Mouse (Mus musculus) CH12F3 (cell line): ENCODE results near the gene Mybpc2.

Experiments used
- in situ Hi-C: fragments of 300-500 bp; cut with MboI; formaldehyde crosslinking; loops from 2 replicates; pipeline ENCODE4 v1.14.3; 2020; ENCODE audit warnings: low sequenced_read_pairs

Mybpc2 gene

DNA sequence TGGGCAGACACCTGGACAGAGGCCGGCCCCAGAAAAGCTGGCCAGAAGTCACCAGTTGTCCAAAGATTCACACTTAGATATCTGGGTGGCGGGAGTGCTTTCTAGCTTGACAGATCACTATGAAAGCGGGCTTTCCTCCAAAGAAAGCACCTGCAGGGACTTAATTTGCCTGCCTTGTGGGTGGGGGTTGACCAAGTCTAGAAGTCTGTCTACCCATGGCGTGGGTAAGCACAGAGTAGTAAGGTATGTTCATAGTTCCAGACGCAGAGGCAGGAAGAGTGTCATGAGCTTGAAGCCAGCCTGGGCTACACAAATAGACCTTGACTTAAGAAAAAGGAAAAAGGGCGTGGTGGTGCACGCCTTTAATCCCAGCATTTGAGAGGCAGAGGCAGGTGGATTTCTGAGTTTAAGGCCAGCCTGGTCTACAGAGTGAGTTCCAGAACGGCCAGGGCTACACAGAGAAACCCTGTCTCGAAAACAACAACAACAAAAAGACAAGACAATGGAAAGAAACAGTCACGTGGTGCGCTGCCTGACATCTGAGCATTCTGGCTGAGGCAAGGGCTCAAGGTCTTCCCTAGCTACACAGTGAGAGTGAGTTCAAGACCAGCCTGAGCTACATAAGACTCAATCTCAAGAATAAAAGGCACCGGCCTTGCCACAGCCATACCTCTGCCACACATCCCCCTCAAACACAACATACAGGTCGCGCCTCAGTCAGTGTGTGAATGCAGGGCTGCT, 2.1 kb upstream of the Mybpc2 start:
- in situ Hi-C loops, result no loop called here

DNA sequence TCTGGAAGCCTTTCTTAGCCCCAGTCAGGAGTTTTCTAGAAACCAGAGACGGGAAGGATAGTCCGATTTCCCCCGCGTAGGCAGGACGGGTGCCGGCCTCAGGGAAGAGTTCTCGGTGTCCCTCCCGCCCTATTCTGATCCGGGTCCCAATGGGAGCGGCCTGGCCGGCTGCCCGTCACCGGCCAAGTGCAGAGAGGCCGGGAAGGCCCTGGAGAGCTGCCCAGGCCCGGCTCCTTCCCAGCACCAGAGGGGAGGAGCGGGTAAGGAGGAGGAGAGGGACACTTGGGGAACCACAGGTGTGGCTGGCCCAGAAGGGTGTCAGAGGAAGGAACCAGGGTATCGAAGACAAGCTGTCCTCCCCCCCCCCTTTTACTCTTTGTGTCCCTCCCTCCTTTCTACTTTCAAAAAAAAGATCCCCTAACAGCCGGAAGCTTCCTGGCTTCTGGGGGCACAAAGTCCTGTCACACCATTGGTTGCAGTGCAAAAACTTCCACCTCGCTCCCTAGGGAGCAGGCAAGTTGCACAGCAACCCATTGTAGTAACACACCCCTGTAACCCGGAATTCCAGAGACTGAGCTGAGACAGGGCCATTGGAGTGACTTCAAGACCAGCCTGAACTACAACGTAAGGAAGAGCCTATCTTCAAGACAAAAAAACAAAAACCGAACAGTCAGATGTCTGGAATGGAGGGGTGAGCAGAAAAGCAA, 823 bp upstream of the Mybpc2 start:
- in situ Hi-C loops, result no loop called here

DNA sequence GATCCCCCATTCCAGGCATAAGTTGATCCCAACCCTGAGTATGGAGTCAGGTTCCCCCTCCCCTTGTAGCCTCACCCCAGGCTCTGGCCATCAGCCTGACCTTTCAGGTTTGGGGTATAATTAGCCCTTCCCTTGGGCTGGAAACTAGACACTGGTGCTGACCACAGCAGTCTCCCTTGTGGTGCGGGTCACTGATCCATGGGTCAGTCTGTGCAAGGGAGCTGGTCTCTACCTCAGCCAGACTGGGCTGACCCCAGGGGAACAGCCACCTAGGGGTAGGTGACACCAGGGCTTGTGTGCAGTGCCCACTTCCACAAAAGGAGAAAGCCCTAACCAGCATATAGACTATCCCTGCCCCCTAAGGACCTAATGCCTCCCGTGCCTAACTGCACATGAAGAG, 1.4 kb downstream of the Mybpc2 start:
- in situ Hi-C loops, result loop anchor here (25.0 kb wide), 1 partner anchor 114 kb away; no protein-coding TSS in a partner anchor

DNA sequence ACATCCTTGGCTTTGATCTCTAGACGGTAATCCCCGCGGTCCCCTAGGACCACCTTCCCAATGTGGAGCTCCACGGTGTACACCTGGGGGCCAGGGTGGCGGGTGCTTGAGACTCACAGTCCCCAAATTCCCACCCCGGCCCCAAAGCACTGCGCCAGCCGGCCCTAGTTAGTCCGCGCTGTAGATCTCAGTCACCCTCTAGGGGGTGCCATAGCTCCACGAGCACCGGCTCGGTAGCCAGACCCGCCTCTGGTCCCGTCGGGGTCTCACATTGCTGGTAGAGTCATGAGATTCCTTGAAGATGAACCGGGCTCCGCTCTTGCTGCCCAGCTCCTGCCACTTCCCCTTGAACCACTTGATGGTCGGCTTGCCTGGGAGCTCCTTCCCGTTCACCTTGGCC, 2.7 kb downstream of the Mybpc2 start:
- in situ Hi-C loops, result loop anchor here (25.0 kb wide), 1 partner anchor 116 kb away; no protein-coding TSS in a partner anchor

DNA sequence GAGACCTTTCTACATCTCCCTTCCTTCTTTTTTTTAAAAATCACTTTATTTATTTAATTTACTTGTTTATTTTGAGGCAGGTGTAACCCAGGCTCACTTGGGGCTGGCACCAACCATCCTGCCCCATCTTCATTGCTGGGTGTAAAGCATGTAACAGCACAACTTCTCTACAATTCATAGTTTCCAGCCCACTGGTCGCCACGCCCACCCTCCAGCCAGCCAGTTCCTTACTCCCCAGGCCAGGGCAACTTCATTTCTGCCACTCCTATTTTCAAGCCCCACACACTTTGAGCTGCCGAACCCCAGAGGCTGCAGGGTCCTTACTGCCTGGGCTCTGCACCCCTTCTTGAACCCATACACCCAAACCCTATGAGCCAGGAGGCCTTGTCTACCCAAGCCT, 3.5 kb downstream of the Mybpc2 start:
- in situ Hi-C loops, result loop anchor here (25.0 kb wide), 1 partner anchor 116 kb away; no protein-coding TSS in a partner anchor

DNA sequence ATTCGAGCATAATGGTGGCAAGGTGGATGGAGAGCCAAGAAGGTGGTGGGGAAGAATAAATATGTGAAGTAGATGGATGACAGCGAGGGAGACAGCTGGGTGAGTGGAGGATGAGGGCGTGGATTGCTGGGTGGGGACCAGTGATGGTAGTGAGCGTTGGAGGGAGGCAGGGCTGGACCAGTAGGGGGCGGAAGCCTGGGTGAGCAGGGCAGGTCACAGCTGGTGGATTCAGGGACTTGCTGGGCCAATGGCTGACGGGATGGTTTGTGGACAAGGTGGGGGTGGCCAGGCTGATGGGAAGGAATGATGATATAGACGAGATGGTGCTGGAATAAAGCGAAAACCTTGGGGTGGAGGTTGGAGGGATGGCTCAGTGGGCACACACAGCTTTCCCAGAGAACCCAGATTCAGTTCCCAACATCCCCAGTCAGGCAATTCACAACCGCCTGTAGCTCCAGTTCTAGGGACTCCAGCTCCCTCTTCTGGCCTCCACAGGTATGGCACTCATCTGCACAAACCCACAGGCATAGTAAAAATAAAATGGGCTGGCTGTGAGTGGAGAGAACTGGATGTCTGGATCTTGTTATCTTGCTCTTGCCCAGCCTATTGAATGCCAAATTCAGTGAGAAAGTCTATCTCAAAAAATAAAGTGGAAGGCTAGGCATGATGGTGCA, 5.1 kb downstream of the Mybpc2 start:
- in situ Hi-C loops, result loop anchor here (25.0 kb wide), 1 partner anchor 118 kb away; no protein-coding TSS in a partner anchor

DNA sequence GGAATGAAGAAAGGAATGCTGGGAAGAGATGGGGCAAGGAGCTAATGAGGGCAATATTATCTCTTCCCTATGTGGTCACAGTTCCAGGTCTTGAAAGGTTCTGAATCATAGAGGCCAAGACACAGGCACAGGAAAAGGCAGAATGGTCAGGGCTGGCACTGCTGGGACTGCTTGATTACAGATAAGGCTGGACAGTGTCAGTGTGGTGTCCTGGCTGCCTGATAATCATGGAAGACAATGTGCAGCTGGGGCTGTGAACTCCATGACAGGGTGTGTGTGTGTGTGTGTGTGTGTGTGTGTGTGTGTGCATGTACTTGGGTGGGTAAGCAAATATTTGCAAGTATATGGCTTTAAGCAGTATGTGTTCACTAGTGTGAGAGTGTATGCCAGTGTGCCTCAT, 17.0 kb downstream of the Mybpc2 start:
- in situ Hi-C loops, result loop anchor here (25.0 kb wide), 1 partner anchor 130 kb away; no protein-coding TSS in a partner anchor

DNA sequence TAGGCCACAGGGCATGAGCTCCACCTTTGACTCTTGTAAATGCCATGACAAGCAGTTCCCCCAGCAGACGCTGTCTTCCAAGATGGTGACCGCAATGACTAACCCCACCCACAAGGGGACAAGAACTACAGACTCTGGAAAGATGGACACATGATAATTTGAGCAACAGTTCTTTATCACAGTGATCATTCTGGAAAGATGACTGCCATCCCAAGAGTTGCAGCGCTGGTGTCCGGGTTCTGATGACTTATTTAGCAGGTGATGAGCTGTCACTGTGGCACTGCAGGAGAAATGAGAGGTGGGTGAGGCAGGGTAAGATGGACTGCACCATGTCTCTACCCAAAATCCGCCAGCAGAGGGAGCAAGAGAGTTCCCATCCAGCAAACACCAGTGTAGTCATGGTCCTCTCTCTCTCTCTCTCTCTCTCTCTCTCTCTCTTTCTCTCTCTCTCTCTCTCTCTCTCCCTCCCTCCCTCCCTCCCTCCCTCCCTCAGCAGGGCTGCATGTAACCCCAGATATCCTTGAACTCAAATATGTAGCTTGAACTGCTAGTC, 22.8 kb downstream of the Mybpc2 start:
- in situ Hi-C loops, result loop anchor here (25.0 kb wide), 1 partner anchor 136 kb away; no protein-coding TSS in a partner anchor

DNA sequence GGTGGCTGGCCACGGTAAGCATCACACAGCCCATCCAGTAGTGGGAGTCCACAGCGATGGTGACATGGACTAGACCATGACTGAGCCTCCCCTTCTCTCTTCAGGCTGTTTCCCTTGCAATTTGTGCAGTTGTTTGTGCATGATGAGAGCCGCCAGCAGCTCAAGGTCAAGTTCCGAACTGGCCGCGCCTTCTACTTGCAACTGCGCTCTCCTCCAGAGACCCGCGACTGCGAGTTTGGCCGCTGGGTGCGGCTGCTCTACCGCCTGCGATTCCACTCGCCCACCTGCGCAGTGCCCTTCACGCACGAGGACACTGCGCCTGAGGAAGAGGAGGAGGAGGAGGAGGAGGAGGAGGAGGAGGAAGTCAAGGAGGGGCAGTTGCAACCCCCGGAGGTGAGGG, 24.4 kb downstream of the Mybpc2 start:
- in situ Hi-C loops, result loop anchor here (25.0 kb wide), 1 partner anchor 137 kb away; no protein-coding TSS in a partner anchor

DNA sequence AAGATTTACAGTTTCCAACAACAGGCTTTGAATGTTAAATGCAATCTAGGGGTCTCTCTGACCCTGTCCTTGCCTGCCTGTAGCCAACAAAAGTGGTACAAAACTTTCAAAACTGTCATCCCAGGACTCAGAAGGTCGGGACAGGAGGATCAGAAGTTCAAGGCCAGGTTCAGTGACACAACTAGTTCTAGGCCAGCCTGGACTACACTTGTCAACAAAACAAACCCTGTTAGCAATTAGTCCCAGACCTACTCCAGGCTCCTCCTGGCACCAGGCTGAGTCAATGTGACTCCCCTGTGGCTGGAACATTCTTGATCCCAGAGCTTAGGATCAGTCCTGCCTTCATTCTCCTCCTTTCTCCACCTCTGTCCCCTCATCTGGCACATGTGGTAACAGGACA, 25.5 kb downstream of the Mybpc2 start:
- in situ Hi-C loops, result no loop called here

DNA sequence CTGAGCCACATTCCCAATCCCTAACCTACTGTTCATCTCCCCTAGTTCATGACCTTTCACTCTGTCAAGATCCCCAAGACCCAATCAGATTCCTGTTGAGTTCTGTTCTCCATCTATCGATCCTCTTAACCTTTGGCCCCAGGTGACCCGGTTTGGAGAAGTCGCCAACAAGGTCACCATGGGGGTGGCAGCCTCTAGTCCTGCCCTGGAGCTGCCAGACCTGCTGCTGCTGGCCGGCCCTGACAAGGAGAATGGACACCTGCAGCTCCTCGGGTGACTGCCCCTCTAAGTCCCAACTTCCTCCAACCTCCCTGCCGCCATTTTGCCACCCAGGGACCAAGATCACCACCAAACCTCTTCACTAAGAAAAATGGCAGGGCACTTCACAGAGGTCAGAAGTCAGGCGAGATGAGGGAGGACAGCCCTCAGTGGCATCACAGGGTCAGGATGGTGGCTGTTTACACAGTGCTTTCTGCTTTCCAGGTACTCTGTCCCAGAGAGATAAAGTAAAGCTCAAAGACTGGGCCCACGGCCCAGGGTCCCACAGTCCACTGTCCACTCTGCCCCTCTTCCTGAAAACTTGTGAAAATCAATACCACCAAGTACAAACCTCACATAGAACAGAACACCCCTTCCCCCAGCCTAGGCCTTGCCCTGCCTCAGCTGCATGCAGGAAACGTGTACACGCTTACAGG, 26.9 kb downstream of the Mybpc2 start:
- in situ Hi-C loops, result no loop called here

DNA sequence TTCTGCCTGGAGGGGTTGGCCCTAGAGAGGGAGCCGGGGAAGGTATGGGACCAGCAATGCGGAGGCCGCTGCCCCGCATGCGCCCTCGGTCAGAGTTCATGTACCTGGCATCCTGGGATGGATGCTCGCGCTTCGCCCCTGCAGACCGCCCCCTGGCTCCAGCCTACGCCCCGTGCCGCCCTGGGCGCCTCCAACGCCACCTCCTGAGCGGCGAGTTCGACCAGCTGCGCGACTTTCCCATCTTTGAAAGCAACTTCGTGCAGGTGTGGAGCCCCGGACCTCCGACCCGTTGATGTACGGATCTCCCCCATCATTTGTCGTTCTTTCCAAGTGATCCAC, 27.7 kb downstream of the Mybpc2 start:
- in situ Hi-C loops, result no loop called here

DNA sequence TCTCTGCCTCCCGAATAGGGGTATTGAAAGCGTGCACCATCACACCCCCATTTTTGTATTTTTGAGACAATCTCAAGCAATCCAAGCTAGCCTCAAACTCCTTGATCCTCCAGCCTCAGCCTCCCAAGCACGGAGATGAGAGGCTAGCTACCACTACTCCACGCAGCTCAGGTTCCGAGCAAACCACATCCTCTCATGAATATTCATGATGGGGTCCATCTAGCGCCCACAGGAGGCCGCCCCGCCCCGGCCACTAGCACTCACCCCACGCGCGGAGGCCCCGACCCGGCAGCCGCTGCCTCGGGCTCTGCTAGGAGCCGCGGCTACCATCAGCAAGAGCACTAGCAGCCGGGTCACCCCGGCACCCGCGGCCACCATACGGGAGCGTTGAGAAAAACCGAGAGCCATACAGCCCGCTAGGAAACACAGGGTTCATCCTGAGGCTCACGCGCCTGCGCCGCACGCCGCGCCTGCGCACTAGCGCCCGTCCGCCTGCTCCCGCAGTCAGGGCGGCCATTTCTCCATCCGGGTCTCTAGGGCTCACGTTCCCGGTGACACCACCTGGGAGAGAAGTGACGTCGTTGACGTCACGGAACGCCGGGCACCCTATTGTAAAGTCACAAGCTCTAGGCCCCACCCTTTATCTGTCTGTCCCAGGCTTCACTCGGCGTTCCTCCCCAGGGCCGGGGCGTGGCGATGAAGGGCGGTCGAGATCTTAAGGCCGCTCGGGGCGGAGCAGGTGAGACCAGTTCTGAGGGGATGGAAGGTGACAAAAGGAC, 28.3 kb downstream of the Mybpc2 start, which contains the start of the genes Emc10 and Fam71e1:
Gene Emc10, minus strand, starts transcription at position 538 of the 779 bp plus-strand sequence.
Gene Fam71e1, plus strand, starts transcription at position 590 of the 779 bp plus-strand sequence.
- in situ Hi-C loops, result no loop called here

DNA sequence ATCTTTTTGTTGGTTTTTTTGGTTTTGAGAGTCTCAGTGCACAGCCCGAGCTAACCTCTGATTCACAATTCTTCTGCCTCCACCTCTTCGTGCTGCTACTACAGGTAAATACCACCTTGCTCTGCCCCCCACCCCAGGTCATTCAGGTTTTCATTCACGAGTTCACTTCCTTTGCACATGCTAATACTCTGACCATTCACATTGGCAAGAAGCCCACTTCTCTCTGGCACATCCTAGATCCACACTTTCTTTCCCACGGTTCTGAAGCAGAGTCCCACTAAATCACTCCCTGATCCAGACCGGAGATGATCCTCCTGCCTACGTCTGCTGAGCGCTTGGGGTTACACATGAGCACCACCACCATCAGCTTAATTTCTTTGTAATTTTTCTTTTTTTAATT, 29.4 kb downstream of the Mybpc2 start:
- in situ Hi-C loops, result no loop called here

DNA sequence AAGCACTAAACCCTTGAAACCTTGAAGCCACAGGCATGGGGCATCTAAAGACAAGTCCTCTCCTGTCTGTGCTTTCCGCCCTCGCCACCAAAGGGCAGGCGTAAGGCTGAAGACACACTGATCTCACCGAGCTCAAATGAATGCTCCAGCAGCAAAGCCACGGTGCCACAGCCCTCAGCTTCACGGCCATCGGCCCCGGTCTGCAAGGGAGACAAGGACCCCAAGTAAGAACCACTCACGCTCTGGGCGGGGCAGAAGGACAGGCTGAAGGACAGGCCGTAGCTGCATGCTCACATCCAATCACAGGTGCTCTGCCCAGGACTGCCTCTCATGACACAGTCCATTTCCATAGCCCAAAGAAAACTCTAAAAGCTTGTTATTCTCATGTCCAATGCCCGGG, 29.8 kb downstream of the Mybpc2 start:
- in situ Hi-C loops, result no loop called here

DNA sequence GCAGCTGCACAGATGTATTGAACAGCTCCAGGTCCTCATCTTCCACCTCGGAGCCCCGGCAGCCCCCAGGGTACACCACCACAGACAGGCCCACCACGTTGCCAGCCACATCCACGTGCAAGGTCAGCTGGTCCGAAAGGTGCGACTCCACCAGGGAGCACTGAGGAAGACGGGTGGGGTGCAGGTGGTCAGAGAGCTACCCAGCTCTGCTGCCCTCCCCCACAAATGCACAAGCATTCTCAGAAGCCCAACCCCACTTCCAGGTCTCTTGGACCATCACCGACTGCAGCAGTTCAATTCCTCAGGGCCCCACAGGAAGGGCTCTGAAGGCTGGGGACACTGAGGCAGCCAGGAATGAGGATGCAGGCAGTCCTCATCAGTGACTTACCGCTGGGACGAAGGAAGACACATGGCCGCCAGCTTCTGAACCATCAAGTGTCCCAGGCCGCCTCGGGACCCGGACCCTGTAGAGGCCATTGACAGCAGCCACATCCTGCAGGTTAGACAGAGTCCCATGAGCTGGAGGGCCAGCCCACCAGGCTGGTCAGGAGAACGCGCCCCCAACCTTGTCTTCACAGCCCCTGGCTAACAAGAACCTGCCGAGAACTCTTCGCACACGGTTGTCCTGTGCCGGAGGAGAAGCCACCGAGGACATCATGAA, 32.2 kb downstream of the Mybpc2 start:
- in situ Hi-C loops, result no loop called here

DNA sequence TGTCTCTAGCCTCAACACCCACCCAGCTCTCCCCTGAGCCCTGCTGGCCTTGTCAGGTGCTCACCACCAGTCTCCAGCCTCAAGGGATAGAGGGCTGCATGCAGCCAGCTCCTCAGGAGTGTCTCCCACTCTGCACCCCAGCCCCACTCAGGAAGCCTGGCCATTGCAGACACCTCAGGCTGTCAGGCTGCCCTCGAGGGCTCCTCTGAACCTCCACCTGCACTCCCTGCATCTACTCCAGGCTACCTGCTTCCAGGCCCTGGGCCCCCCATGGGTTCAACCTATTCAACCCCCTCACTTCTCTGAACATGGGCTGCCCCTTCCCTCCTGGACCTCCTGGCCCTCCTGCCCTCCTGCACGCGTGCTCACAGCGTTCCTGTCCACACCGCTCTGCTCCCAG, 33.1 kb downstream of the Mybpc2 start:
- in situ Hi-C loops, result no loop called here

DNA sequence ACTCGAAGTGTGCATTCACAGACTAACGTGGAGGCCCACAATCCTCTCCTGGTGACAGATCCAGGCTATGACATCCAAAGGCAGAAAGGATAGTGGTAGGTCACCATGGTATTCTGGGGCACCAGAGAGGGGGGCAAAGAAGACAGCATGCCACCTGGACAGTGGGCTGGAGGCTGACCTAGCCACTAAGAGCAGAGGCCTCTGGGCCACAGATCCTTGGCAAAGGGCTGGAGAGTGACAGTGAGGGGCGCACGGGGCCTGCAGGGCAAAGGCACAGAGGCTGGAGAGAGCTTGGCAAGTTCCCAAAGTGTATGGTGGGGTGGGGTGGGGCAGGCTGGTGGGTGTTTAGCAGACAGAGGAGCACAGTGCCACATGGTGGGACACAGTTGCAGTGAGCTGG, 34.2 kb downstream of the Mybpc2 start:
- in situ Hi-C loops, result no loop called here

DNA sequence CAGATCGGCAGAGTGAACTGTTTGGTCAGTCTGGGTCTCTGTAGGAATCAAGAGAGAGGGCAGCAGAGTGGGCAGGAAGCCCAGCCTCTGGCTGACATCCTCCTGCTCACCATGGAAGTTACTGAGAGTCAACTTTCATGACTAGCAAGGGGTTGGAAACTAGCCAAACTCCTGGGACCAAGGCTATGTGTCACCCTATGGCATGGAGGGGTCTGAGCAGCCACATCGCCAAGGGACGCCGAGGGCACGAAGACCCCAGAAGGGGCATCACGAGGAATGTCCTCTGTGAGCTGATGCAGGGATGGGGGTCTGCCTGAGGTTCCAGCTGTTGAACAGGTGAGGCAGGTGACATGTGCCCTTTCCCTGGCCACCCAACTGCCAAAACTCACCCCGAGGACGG, 35.9 kb downstream of the Mybpc2 start:
- in situ Hi-C loops, result no loop called here
